Mouse (Mus musculus) activated CD4-positive, CD25-positive, alpha-beta regulatory T cell, adult 9 weeks (primary cell): ENCODE measurements around the gene Nol7. TPM values are rescaled to one million over a fixed set of nuclear protein-coding genes. Genes with fewer than 3 reads are reported as not detected.

Source experiments
- polyA plus RNA-seq: library from polyadenylated mRNA; unstranded; fragments of 100-300 nt; shearing (Covaris generic); gene quantifications from one replicate; pipeline ENCODE4 v1.2.1, GENCODE M21; 2017

Nol7 gene
- 111 TPM for polyA plus RNA-seq

DNA sequence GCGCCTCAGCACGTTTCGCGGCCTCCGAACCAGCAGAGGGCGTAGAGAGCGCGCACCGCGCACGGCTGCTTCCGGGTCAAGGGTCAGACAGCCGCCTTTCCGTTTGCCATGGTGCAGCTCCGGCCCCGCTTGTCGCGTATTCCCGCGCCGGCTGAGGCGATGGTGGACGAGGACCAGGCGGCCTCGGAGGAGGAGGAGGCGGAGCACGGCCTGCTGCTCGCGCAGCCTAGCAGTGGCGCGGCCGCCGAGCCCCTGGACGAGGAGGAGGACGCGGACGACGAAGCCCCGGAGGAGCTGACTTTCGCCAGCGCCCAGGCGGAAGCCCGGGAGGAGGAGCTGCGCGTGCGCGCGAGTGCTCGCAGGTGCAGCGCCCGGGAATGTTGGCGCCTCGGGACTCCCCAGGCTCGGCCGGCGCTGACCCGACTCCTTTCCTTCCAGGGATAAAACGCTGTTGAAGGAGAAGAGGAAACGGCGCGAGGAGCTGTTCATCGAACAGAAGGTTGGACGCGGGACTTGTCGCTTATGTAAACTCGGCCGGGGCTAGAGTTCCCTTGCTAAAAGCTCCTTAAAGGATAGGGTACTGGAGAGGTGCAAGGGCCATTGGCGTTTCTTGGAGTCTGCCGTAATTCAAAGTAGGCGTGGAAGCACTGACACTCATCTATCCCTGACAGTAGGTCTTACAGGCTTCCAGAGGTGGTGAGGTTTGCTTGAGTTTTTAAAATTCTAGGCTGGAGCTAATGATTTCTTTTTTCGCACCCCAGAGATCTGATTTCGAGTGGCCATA lies at the start of gene Nol7:
Gene Nol7, plus strand, starts transcription at position 94 of the 784 bp plus-strand sequence.

DNA sequence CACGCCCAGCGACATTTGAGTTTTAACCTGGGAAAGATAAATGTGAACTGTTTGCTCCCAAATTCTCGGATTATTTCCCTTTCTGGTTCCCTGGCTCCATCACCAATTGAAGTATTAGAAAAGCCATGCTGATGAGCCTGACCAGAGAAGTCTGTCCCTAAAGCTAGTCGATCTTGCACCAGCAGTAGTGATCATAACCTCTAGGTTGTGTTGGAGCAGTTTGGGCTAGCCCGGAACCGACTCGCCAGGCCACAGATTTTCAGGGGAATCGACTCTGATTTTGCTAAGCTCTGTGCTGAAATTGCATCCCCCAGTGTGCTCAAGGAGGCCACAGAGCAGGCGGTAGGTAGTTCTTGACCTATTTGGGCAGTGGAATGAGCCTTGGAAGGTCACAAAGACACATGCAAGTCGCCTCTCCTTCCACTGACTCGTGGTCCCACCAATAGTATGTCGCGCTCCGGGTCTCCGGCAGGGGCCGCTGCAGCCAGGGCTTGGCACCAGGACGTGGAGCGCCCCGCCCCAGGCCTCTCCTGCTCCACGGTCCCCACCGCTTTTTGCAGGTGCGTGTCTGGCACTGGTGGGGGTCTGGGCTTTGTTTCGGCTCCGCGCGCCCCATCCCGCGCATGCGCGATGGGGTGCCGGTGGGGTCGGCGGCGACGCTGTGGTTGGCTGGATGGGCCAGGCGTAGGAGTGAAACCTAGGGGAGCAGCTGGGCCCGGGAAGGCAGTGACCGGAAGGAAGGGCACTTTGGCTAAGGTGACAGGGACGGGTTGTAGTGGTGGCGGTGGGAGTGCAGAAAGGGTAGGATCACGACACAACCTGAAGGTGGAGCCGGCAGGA lies 33.0 kb upstream of the Nol7 start, which contains the start of gene Sirt5:
Gene Sirt5, plus strand, starts transcription at position 512 of the 840 bp plus-strand sequence.

Other genes with a start within 250 kb of the Nol7 start
- 11.7 TPM for gene Tbc1d7, start 226.9 kb upstream of the Nol7 start, polyA plus RNA-seq
- gene Gfod1, start 94.2 kb upstream of the Nol7 start, polyA plus RNA-seq = 3.1 TPM
- 24.5 TPM for gene Sirt5, start 32.9 kb upstream of the Nol7 start, polyA plus RNA-seq
- gene Ranbp9, start 82.9 kb downstream of the Nol7 start, polyA plus RNA-seq = 13.3 TPM
- 7.5 TPM for gene Mcur1, start 161.8 kb downstream of the Nol7 start, polyA plus RNA-seq
- not detected for gene Rnf182, start 217.3 kb downstream of the Nol7 start, polyA plus RNA-seq